Comparison of ENCODE assay signal across 17 mouse cellular contexts in genomic region chr10:83071785-83072580, GRCm38 (mm10).
DNase-seq lines count a peak whose midpoint lies in the region; ATAC-seq lines count a peak whose summit lies in the region.
"Had no signal": no experiment of that assay in that cellular context is flagged by ENCODE, and none has a peak within 500 bp of the region (broad histone marks: within the 10 kb centered on the region; RNA-seq: fewer than 3 reads in every experiment).

No protein-coding gene starts in this region.

- 0 out of 2 replicates have a peak, but pooled peaks have one; percentile 29 for ATAC-seq in forebrain, embryonic 14.5 days
- ATAC-seq in forebrain, embryonic 16.5 days = no peak
- ATAC-seq: intestine, postnatal 0 days had no signal

- H3K4me2 ChIP-seq in forebrain, embryonic 14.5 days (ENCODE audit: low read length) = no peak overlapping the region
- H3K4me2 ChIP-seq in forebrain, embryonic 16.5 days (ENCODE audit: low read length) = no peak overlapping the region
- H3K4me2 ChIP-seq: midbrain, embryonic 12.5 days; neural tube, embryonic 13.5 days; stomach, embryonic 15.5 days had no signal

- H3K9ac ChIP-seq in forebrain, embryonic 14.5 days (ENCODE audit: low read length) = no peak overlapping the region
- no peak overlapping the region for H3K9ac ChIP-seq in forebrain, embryonic 16.5 days (replicated peaks; ENCODE audit: low read depth, low read length)
- H3K9ac ChIP-seq: midbrain, embryonic 12.5 days; neural tube, embryonic 13.5 days; stomach, embryonic 15.5 days had no signal

- no peaks in the 10 kb centered on the region for H3K4me1 ChIP-seq in forebrain, embryonic 14.5 days (ENCODE audit: control insufficient read depth, insufficient read depth, low read length)
- H3K4me1 ChIP-seq in forebrain, embryonic 16.5 days (replicated peaks; ENCODE audit: control insufficient read depth, insufficient read depth, low read length) = peaks cover 4% of the 10 kb centered on the region; the same call in 1 of the 2 replicates
- H3K4me1 ChIP-seq: stomach, embryonic 15.5 days had no signal

- DNase-seq in forebrain, embryonic 14.5 days (ENCODE audit: low spot score) = no peak
- DNase-seq in kidney, postnatal 4 days = peak; percentile 28 to 41
- DNase-seq in kidney, postnatal 14 days = no peak
- DNase-seq in right cerebral cortex, adult 18-20 months = peak; percentile 65
- DNase-seq in right cerebral cortex, postnatal 4 days = no peak
- peak; percentile 83 for DNase-seq in thymus, postnatal 4 days
- no peak for DNase-seq in urinary bladder, postnatal 4 days (ENCODE audit: low spot score in 2 of 2)
- DNase-seq: adrenal gland, postnatal 25 days; cerebellum, adult 11 months; heart, adult 2 months; heart, postnatal 36 days; layer of hippocampus, postnatal 36 days had no signal

- H3K27ac ChIP-seq in forebrain, embryonic 14.5 days (ENCODE audit: low read depth, low read length) = no peak overlapping the region
- H3K27ac ChIP-seq in forebrain, embryonic 16.5 days (ENCODE audit: low read length) = no peak overlapping the region
- H3K27ac ChIP-seq: heart, adult 2 months; midbrain, embryonic 12.5 days; neural tube, embryonic 13.5 days; stomach, embryonic 15.5 days had no signal

- no peak overlapping the region for H3K4me3 ChIP-seq in forebrain, embryonic 14.5 days (ENCODE audit: low read depth, low read length)
- no peak overlapping the region for H3K4me3 ChIP-seq in forebrain, embryonic 16.5 days (replicated peaks; ENCODE audit: low read length)
- H3K4me3 ChIP-seq: heart, adult 2 months; midbrain, embryonic 12.5 days; neural tube, embryonic 13.5 days; stomach, embryonic 15.5 days had no signal

- 79% methylated on average over 19 of the region's 19 CpGs for WGBS in forebrain, embryonic 14.5 days
- WGBS in forebrain, embryonic 16.5 days = 80% methylated on average over 19 of the region's 19 CpGs

- H3K27me3 ChIP-seq in forebrain, embryonic 14.5 days (replicated peaks; ENCODE audit: control insufficient read depth, insufficient read depth, low read length) = no peaks in the 10 kb centered on the region
- no peaks in the 10 kb centered on the region for H3K27me3 ChIP-seq in forebrain, embryonic 16.5 days (replicated peaks; ENCODE audit: control insufficient read depth, insufficient read depth, low read length)
- H3K27me3 ChIP-seq: midbrain, embryonic 12.5 days; neural tube, embryonic 13.5 days; stomach, embryonic 15.5 days had no signal

- H3K36me3 ChIP-seq in forebrain, embryonic 14.5 days (ENCODE audit: control insufficient read depth, insufficient read depth, low read length) = no peaks in the 10 kb centered on the region
- no peaks in the 10 kb centered on the region for H3K36me3 ChIP-seq in forebrain, embryonic 16.5 days (ENCODE audit: control insufficient read depth, insufficient read depth)
- H3K36me3 ChIP-seq: midbrain, embryonic 12.5 days; neural tube, embryonic 13.5 days; stomach, embryonic 15.5 days had no signal

- H3K9me3 ChIP-seq in forebrain, embryonic 14.5 days (replicated peaks; ENCODE audit: control insufficient read depth, low read length) = no peaks in the 10 kb centered on the region
- H3K9me3 ChIP-seq in forebrain, embryonic 16.5 days (ENCODE audit: control insufficient read depth, low read length) = no peaks in the 10 kb centered on the region
- H3K9me3 ChIP-seq: midbrain, embryonic 12.5 days; neural tube, embryonic 13.5 days; stomach, embryonic 15.5 days had no signal

Comparison
In these comparisons a context has a peak if more than half of its experiments do, and no peak if none do; other contexts are left out.
1. DNase-seq: peak in kidney, postnatal 4 days (2 of 2), right cerebral cortex, adult 18-20 months (single experiment) and thymus, postnatal 4 days (single experiment); none in forebrain, embryonic 14.5 days (single experiment), kidney, postnatal 14 days (single experiment), right cerebral cortex, postnatal 4 days (single experiment) and urinary bladder, postnatal 4 days (0 of 2).